Mouse (Mus musculus) retina, postnatal 1 day (tissue): ENCODE results near the gene Chrna3.

Source experiments
- DNase-seq: peaks from one replicate; pipeline ENCODE4 v3.0.0-alpha.2; 2012

Chrna3 gene

GRCm38 (mm10) chr9:54995645-54996044 lies 30.7 kb downstream of the Chrna3 start:
- no peak for DNase-seq

- no peak for DNase-seq
Measured at GRCm38 (mm10) chr9:54994381-54994780, 32.0 kb downstream of the Chrna3 start.

- DNase-seq: no peak
Measured at GRCm38 (mm10) chr9:54990362-54990761, 36.0 kb downstream of the Chrna3 start.

GRCm38 (mm10) chr9:54982401-54982800 lies 44.0 kb downstream of the Chrna3 start:
- no peak for DNase-seq

GRCm38 (mm10) chr9:54981291-54982191 lies 44.8 kb downstream of the Chrna3 start:
- DNase-seq: peak; percentile 83

- peak; percentile 69 for DNase-seq
Measured at GRCm38 (mm10) chr9:54980674-54981073, 45.7 kb downstream of the Chrna3 start, which contains the start of gene Chrna5. Gene Chrna5, plus strand, starts transcription at chr9:54980880.

- no peak for DNase-seq
Measured at GRCm38 (mm10) chr9:54969972-54970637, 56.3 kb downstream of the Chrna3 start.

GRCm38 (mm10) chr9:54963669-54964068 lies 62.7 kb downstream of the Chrna3 start:
- DNase-seq: no peak

GRCm38 (mm10) chr9:54961059-54961458 lies 65.3 kb downstream of the Chrna3 start:
- no peak for DNase-seq
